Mouse (Mus musculus): ENCODE results near the gene Spryd7. TPM values are rescaled to one million over a fixed set of nuclear protein-coding genes. Genes with fewer than 3 reads are reported as not detected.
A peak's percentile ranks its signal among the peaks of the same experiment; 100 is the strongest.

Spryd7 gene
- total and polyA plus RNA-seq, 3 experiments, result 11.1 to 23.1 (median 14.0) TPM

DNA sequence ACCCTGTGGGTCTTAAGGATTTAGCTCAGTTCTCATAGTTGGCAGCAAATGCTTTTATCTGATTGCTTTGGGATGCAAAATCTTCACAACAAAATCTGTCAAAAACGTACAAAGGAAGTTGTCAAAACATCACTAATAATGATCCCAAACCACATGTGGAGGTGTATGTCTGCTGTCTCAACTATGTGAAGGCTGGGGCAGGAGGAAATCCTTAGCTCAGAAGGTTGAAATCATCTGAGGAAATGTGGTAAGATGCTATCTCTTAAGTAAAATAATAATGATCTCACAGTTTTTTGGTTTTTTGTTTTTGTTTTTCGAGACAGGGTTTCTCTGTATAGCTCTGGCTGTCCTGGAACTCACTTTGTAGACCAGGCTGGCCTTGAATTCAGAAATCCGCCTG, 20.9 kb downstream of the Spryd7 start (continued):
- no peak for TF ChIP-seq RCOR1 (conservative IDR thresholded peaks at IDR 0.05; ENCODE audit: low read depth, low read length)
- no peak for TF ChIP-seq PAX5 (IDR thresholded peaks at IDR 0.05; ENCODE audit: low read length)

- H3K9me3 ChIP-seq (replicated peaks; ENCODE audit: low read length), result no peaks in the 10 kb centered on the region
- H3K4me3 ChIP-seq (replicated peaks in 1 of 3; ENCODE audit: low read depth in 2 of 3, low read length in 2 of 3, poor library complexity in 1 of 3), result no peak overlapping the region
- TF ChIP-seq MAZ (IDR thresholded peaks at IDR 0.05; ENCODE audit: low read depth, low read length) (no peak), ZMIZ1 (IDR thresholded peaks at IDR 0.05; ENCODE audit: low read depth, low read length) (no peak), USF1 (IDR thresholded peaks at IDR 0.05; ENCODE audit: low read depth, low read length) (no peak)
- H3K4me2 ChIP-seq (ENCODE audit: insufficient read depth, low read depth, poor library complexity, severe bottlenecking), result no peak overlapping the region
- no peaks in the 10 kb centered on the region for H3K27me3 ChIP-seq (replicated peaks)
- peaks cover 0 to 20% of the 10 kb centered on the region in 2 experiments; a peak in 2 of 4 replicates for H3K4me1 ChIP-seq (ENCODE audit: control insufficient read depth in 1 of 2, insufficient read depth in 2 of 2)
- H3K27ac ChIP-seq (ENCODE audit: insufficient read depth, low read depth), result no peak overlapping the region
- H3K36me3 ChIP-seq (replicated peaks in 1 of 2; ENCODE audit: control insufficient read depth in 1 of 2, insufficient read depth in 1 of 2, low read length in 1 of 2), result peaks cover 7 to 38% of the 10 kb centered on the region in 2 experiments
- dilution Hi-C loops (cut with MboI; ENCODE audit: extremely low pct_ligation_motif_present, extremely low pct_unique_long_range_greater_than_20kb, low sequenced_read_pairs) (no loop called here), in situ Hi-C loops (cut with MboI; ENCODE audit: low pct_ligation_motif_present, low pct_unique_long_range_greater_than_20kb, low sequenced_read_pairs) (no loop called here)
- no peaks in the 10 kb centered on the region for H3K79me2 ChIP-seq (replicated peaks; ENCODE audit: control insufficient read depth, extremely low read depth, insufficient read depth, poor library complexity, severe bottlenecking)
- H3K9ac ChIP-seq (ENCODE audit: insufficient read depth, low read depth), result no peak overlapping the region
- no peak for DNase-seq (ENCODE audit: extremely low read depth)
Observed at GRCm38 (mm10) chr14:61530966-61531365, 25.7 kb downstream of the Spryd7 start.

DNA sequence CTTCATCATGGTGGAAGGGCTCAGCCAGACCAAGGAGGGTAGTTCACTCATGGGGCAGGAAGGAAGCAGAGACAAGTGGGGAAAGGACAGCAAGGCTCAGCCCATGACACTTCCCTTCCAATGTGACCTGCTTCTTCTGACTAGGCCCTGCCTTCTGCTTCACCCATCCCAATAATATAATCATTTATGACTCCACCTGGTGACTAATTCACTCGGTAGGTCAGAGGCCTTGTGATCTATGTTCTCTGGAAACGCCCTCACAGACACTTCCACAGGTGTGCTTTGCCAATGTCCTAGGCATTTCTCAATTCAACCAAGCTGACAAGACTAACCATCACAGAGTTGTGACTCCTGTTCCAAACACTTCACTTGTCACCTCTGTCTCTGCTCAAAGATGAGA, 26.3 kb downstream of the Spryd7 start:
- Histone ChIP-seq H3K27me3 (replicated peaks) (no peaks in the 10 kb centered on the region), H3K4me2 (ENCODE audit: insufficient read depth, low read depth, poor library complexity, severe bottlenecking) (no peak overlapping the region), H3K4me3 (replicated peaks in 1 of 3; ENCODE audit: low read depth in 2 of 3, low read length in 2 of 3, poor library complexity in 1 of 3) (no peak overlapping the region), H3K79me2 (replicated peaks; ENCODE audit: control insufficient read depth, extremely low read depth, insufficient read depth, poor library complexity, severe bottlenecking) (no peaks in the 10 kb centered on the region), H3K9me3 (replicated peaks; ENCODE audit: low read length) (no peaks in the 10 kb centered on the region), H3K27ac (ENCODE audit: insufficient read depth, low read depth) (no peak overlapping the region), H3K9ac (ENCODE audit: insufficient read depth, low read depth) (no peak overlapping the region), H3K4me1 (ENCODE audit: control insufficient read depth in 1 of 2, insufficient read depth in 2 of 2) (peaks cover 0 to 20% of the 10 kb centered on the region in 2 experiments; a peak in 2 of 4 replicates), H3K36me3 (replicated peaks in 1 of 2; ENCODE audit: control insufficient read depth in 1 of 2, insufficient read depth in 1 of 2, low read length in 1 of 2) (peaks cover 3 to 33% of the 10 kb centered on the region in 2 experiments)
- dilution Hi-C loops (cut with MboI; ENCODE audit: extremely low pct_ligation_motif_present, extremely low pct_unique_long_range_greater_than_20kb, low sequenced_read_pairs) (no loop called here), in situ Hi-C loops (cut with MboI; ENCODE audit: low pct_ligation_motif_present, low pct_unique_long_range_greater_than_20kb, low sequenced_read_pairs) (no loop called here)
- DNase-seq (ENCODE audit: extremely low read depth), result no peak
- TF ChIP-seq E2F4 (IDR thresholded peaks at IDR 0.05; ENCODE audit: insufficient replicate concordance, low read depth, low read length), result no peak
- TF ChIP-seq RAD21 (IDR thresholded peaks at IDR 0.05; ENCODE audit: low read depth, low read length), result no peak
- no peak for TF ChIP-seq IRF4 (IDR thresholded peaks at IDR 0.05; ENCODE audit: low read depth, low read length)

GRCm38 (mm10) chr14:61529533-61529932, 27.2 kb downstream of the Spryd7 start:
- H3K4me3 ChIP-seq (replicated peaks in 1 of 3; ENCODE audit: low read depth in 2 of 3, low read length in 2 of 3, poor library complexity in 1 of 3), result no peak overlapping the region
- no peaks in the 10 kb centered on the region for H3K9me3 ChIP-seq (replicated peaks; ENCODE audit: low read length)
- no peak for TF ChIP-seq NELFE (IDR thresholded peaks at IDR 0.05; ENCODE audit: low read depth, low read length)
- TF ChIP-seq EP300 (IDR thresholded peaks at IDR 0.05; ENCODE audit: low read length), result no peak
- no peak for TF ChIP-seq ETS1 (conservative IDR thresholded peaks at IDR 0.05; ENCODE audit: low read depth, low read length)
- no peak for TF ChIP-seq HCFC1 (IDR thresholded peaks at IDR 0.05; ENCODE audit: low read depth, low read length)
- TF ChIP-seq KAT2A (IDR thresholded peaks at IDR 0.05; ENCODE audit: insufficient replicate concordance, low read length), result no peak
- TF ChIP-seq CHD2 (IDR thresholded peaks at IDR 0.05; ENCODE audit: low read length), result no peak
- TF ChIP-seq SIN3A (IDR thresholded peaks at IDR 0.05; ENCODE audit: low read length), result no peak
- no peak for TF ChIP-seq PAX5 (IDR thresholded peaks at IDR 0.05; ENCODE audit: low read length)
- no peak for TF ChIP-seq ELF1 (IDR thresholded peaks at IDR 0.05; ENCODE audit: low read depth, low read length)
- TF ChIP-seq MXI1 (IDR thresholded peaks at IDR 0.05; ENCODE audit: low read depth, low read length), result no peak
- TF ChIP-seq POLR2A (IDR thresholded peaks at IDR 0.05; ENCODE audit: low read depth, low read length), result no peak
- dilution Hi-C loops (cut with MboI; ENCODE audit: extremely low pct_ligation_motif_present, extremely low pct_unique_long_range_greater_than_20kb, low sequenced_read_pairs), result no loop called here
- H3K36me3 ChIP-seq (replicated peaks in 1 of 2; ENCODE audit: control insufficient read depth in 1 of 2, insufficient read depth in 1 of 2, low read length in 1 of 2), result peaks cover 2 to 27% of the 10 kb centered on the region in 2 experiments
- no peak overlapping the region for H3K4me2 ChIP-seq (ENCODE audit: insufficient read depth, low read depth, poor library complexity, severe bottlenecking)
- peaks cover 0 to 20% of the 10 kb centered on the region in 2 experiments; a peak in 2 of 4 replicates for H3K4me1 ChIP-seq (ENCODE audit: control insufficient read depth in 1 of 2, insufficient read depth in 2 of 2)
- H3K27ac ChIP-seq (ENCODE audit: insufficient read depth, low read depth), result no peak overlapping the region
- DNase-seq (ENCODE audit: extremely low read depth), result peak; percentile 32
- no peaks in the 10 kb centered on the region for H3K27me3 ChIP-seq (replicated peaks)
- in situ Hi-C loops (cut with MboI; ENCODE audit: low pct_ligation_motif_present, low pct_unique_long_range_greater_than_20kb, low sequenced_read_pairs), result no loop called here
- H3K9ac ChIP-seq (ENCODE audit: insufficient read depth, low read depth), result no peak overlapping the region
- no peaks in the 10 kb centered on the region for H3K79me2 ChIP-seq (replicated peaks; ENCODE audit: control insufficient read depth, extremely low read depth, insufficient read depth, poor library complexity, severe bottlenecking)
